In the genomic region with DNA sequence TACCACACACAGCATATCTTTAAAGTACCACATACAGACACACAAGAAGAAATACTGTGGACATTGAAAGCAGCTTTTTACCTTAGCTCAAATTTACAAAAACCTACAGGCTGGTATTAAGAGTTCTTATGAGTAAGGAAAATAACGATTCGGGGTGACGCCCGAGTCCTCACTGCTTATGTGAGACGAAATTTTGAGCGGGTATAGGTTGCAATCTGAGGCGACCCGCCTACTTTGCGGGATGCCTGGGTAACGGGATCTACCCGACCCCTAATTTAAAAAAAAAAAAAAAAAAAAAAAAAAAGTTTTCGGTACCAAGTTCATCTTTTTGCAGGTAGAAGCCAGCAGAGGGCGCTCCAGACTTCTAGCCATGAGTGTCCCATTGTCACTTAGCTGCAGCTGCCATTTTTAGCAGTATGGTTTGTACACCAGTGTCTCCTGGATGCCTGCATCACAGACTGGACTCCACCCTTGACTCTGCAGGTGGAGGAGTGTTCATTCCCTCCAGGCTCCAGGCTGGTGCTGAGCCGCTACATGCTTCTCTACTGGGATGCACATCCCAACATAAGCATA, we compare ENCODE assay signal across 9 mouse cellular contexts. TPM values are rescaled to one million over a fixed set of nuclear protein-coding genes. Genes with fewer than 3 reads are reported as not detected.
DNase-seq lines count a peak whose midpoint lies in the region; ATAC-seq and TF ChIP-seq lines count a peak whose summit lies in the region.
"Had no signal": no experiment of that assay in that cellular context is flagged by ENCODE, and none has a peak within 500 bp of the region (broad histone marks: within the 10 kb centered on the region; RNA-seq: fewer than 3 reads in every experiment).

No protein-coding gene starts in this region.

- H3K9ac ChIP-seq in neural tube, embryonic 15.5 days (replicated peaks): no peak overlapping the region
- H3K9ac ChIP-seq in heart, postnatal 0 days (replicated peaks; ENCODE audit: low read depth, low read length): no peak overlapping the region
- no peak overlapping the region for H3K9ac ChIP-seq in stomach, embryonic 15.5 days

- peak; percentile 64 for DNase-seq in neural tube, embryonic 10.5 days (ENCODE audit: extremely low spot score, low spot score)
- peak; percentile 67 for DNase-seq in adrenal gland, adult 8-10 months
- DNase-seq in embryo, embryonic 11.5 days (ENCODE audit: low read depth, low spot score): peak; percentile 47
- peak; percentile 72 for DNase-seq in heart, postnatal 0 days (ENCODE audit: low spot score)
- peak; percentile 77 for DNase-seq in layer of hippocampus, adult 9-11 months

- no peak for ATAC-seq in neural tube, embryonic 15.5 days (ENCODE audit: low FRiP score)
- ATAC-seq in heart, postnatal 0 days (ENCODE audit: insufficient read depth, low read depth): peak; percentile 47
- ATAC-seq in megakaryocyte, adult 5-6 weeks (ENCODE audit: poor library complexity, severe bottlenecking): peak; percentile 61
- peak; percentile 54; the same call in 1 of the 2 replicates for ATAC-seq in stomach, embryonic 15.5 days (ENCODE audit: insufficient read depth, low FRiP score, low read depth)

- 24% methylated on average over 14 of the region's 14 CpGs for WGBS in neural tube, embryonic 15.5 days
- WGBS in heart, postnatal 0 days: 20% methylated on average over 14 of the region's 14 CpGs
- 26% methylated on average over 14 of the region's 14 CpGs for WGBS in stomach, embryonic 15.5 days

- no peak overlapping the region for H3K4me3 ChIP-seq in neural tube, embryonic 15.5 days (replicated peaks)
- no peak overlapping the region for H3K4me3 ChIP-seq in heart, postnatal 0 days (ENCODE audit: low read depth, low read length)
- no peak overlapping the region for H3K4me3 ChIP-seq in stomach, embryonic 15.5 days (replicated peaks)
- H3K4me3 ChIP-seq: erythroblast, embryonic 14.5 days had no signal

- H3K27me3 ChIP-seq in neural tube, embryonic 15.5 days (replicated peaks): no peaks in the 10 kb centered on the region
- no peaks in the 10 kb centered on the region for H3K27me3 ChIP-seq in heart, postnatal 0 days (ENCODE audit: control insufficient read depth, insufficient read depth, low read length)
- H3K27me3 ChIP-seq in stomach, embryonic 15.5 days (replicated peaks): no peaks in the 10 kb centered on the region

- peak; percentile 71 for TF ChIP-seq CTCF in heart, postnatal 0 days (IDR thresholded peaks at IDR 0.05; ENCODE audit: low read depth)

- no peaks in the 10 kb centered on the region for H3K36me3 ChIP-seq in neural tube, embryonic 15.5 days
- H3K36me3 ChIP-seq in heart, postnatal 0 days (replicated peaks; ENCODE audit: control insufficient read depth, insufficient read depth, low read length): no peaks in the 10 kb centered on the region
- H3K36me3 ChIP-seq in stomach, embryonic 15.5 days: no peaks in the 10 kb centered on the region

- no peak for TF ChIP-seq EP300 in heart, postnatal 0 days (IDR thresholded peaks at IDR 0.05; ENCODE audit: low read depth)

- H3K27ac ChIP-seq in neural tube, embryonic 15.5 days (replicated peaks): no peak overlapping the region
- H3K27ac ChIP-seq in heart, postnatal 0 days (ENCODE audit: low read depth): no peak overlapping the region
- no peak overlapping the region for H3K27ac ChIP-seq in stomach, embryonic 15.5 days

- H3K9me3 ChIP-seq in neural tube, embryonic 15.5 days (replicated peaks): no peaks in the 10 kb centered on the region
- no peaks in the 10 kb centered on the region for H3K9me3 ChIP-seq in heart, postnatal 0 days (replicated peaks; ENCODE audit: control insufficient read depth, low read length)
- no peaks in the 10 kb centered on the region for H3K9me3 ChIP-seq in stomach, embryonic 15.5 days

- no peak overlapping the region; the same call in 1 of the 2 replicates for H3K4me2 ChIP-seq in neural tube, embryonic 15.5 days
- H3K4me2 ChIP-seq in heart, postnatal 0 days (ENCODE audit: low read depth, low read length): no peak overlapping the region; the same call in 1 of the 2 replicates
- no peak overlapping the region for H3K4me2 ChIP-seq in stomach, embryonic 15.5 days

- no peaks in the 10 kb centered on the region for H3K4me1 ChIP-seq in neural tube, embryonic 15.5 days
- peaks cover 2% of the 10 kb centered on the region; the same call in 1 of the 2 replicates for H3K4me1 ChIP-seq in heart, postnatal 0 days (ENCODE audit: control insufficient read depth, insufficient read depth)
- H3K4me1 ChIP-seq in stomach, embryonic 15.5 days: peaks cover 6% of the 10 kb centered on the region; the same call in 1 of the 2 replicates

RNA-seq across cellular contexts. Expression of a gene that starts 12.4 kb away (rescaled TPM):
- 299 and 307 TPM in 2 replicates for polyA plus RNA-seq in neural tube, embryonic 15.5 days (2015; fragmentation: Nextera tagmentation; extraction: Ambion mirVana)
- 100 to 1,000 TPM; 190 to 233 (median 209) TPM for total RNA-seq in adrenal gland, adult 8-10 months (2022)
- 619 and 692 TPM in 2 replicates for total RNA-seq in heart, postnatal 0 days (2014; rRNA removed; ENCODE audit: low replicate concordance)
- 660 and 663 TPM in 2 replicates for polyA plus RNA-seq in heart, postnatal 0 days (2015; fragmentation: Nextera tagmentation; extraction: Ambion mirVana)
- total RNA-seq in megakaryocyte, adult 5-6 weeks (2015): 293 and 324 TPM in 2 replicates
- total RNA-seq in megakaryocyte, adult 5-6 weeks (2017): 231 and 287 TPM in 2 replicates
- 264 and 310 TPM in 2 replicates for polyA plus RNA-seq in stomach, embryonic 15.5 days (2015; fragmentation: Nextera tagmentation; extraction: Ambion mirVana)

RNA-seq across cellular contexts. Expression of a gene that starts 36.1 kb away (rescaled TPM):
- 52.8 and 59.0 TPM in 2 replicates for polyA plus RNA-seq in neural tube, embryonic 15.5 days (2015; fragmentation: Nextera tagmentation; extraction: Ambion mirVana)
- 10 to 100 TPM; 75.0 to 92.2 (median 80.6) TPM for total RNA-seq in adrenal gland, adult 8-10 months (2022)
- 18.3 and 53.5 TPM in 2 replicates for total RNA-seq in heart, postnatal 0 days (2014; rRNA removed; ENCODE audit: low replicate concordance)
- polyA plus RNA-seq in heart, postnatal 0 days (2015; fragmentation: Nextera tagmentation; extraction: Ambion mirVana): 27.8 and 30.6 TPM in 2 replicates
- 8.0 and 14.3 TPM in 2 replicates for total RNA-seq in megakaryocyte, adult 5-6 weeks (2015)
- 0.89 and 5.4 TPM in 2 replicates for total RNA-seq in megakaryocyte, adult 5-6 weeks (2017)
- polyA plus RNA-seq in stomach, embryonic 15.5 days (2015; fragmentation: Nextera tagmentation; extraction: Ambion mirVana): 42.2 and 48.1 TPM in 2 replicates
